Mouse (Mus musculus) liver, postnatal 0 days (tissue): ENCODE measurements around the gene Ovca2. TPM values are rescaled to one million over a fixed set of nuclear protein-coding genes. Genes with fewer than 3 reads are reported as not detected.
A peak's percentile ranks its signal among the peaks of the same experiment; 100 is the strongest.

Source experiments
- ATAC-seq: fragments of 200-750 bp; cut with Nextera tagmentation; 2 replicates; pipeline ENCODE4 v1.8.0; 2017; ENCODE audit warnings: mild to moderate bottlenecking, moderate library complexity
- DNase-seq: peaks from one replicate; pipeline ENCODE4 v3.0.0-alpha.2; 2016
- H3K27ac ChIP-seq: fragments of 300-500 bp; sonication (generic); 2 replicates; pipeline ENCODE4 v1.5.1; 2014; ENCODE audit warnings: antibody characterized with exemption, moderate library complexity, mild to moderate bottlenecking, low read depth
- H3K27me3 ChIP-seq: fragments of 300-500 bp; sonication (generic); 2 replicates; pipeline ENCODE4 v1.6.1; 2014; ENCODE audit warnings: low read length, control low read depth, mixed read lengths; ENCODE audit not compliant: insufficient read depth
- H3K36me3 ChIP-seq: fragments of 300-500 bp; sonication (generic); replicated peaks from 2 replicates; pipeline ENCODE4 v1.6.1; 2014; ENCODE audit warnings: mild to moderate bottlenecking, control low read depth, low read length, moderate library complexity, mixed read lengths; ENCODE audit not compliant: insufficient read depth
- H3K4me1 ChIP-seq: fragments of 300-500 bp; sonication (generic); 2 replicates; pipeline ENCODE4 v1.6.1; 2014; ENCODE audit warnings: antibody characterized with exemption, mild to moderate bottlenecking, control low read depth; ENCODE audit not compliant: insufficient read depth
- H3K4me2 ChIP-seq: fragments of 300-500 bp; sonication (generic); 2 replicates; pipeline ENCODE4 v1.6.1; 2014; ENCODE audit warnings: low read depth, mild to moderate bottlenecking, low read length, moderate library complexity, mixed read lengths
- H3K4me3 ChIP-seq: fragments of 300-500 bp; sonication (generic); 2 replicates; pipeline ENCODE4 v1.5.1; 2014; ENCODE audit warnings: low read depth, low read length
- H3K9ac ChIP-seq: fragments of 300-500 bp; sonication (generic); replicated peaks from 2 replicates; pipeline ENCODE4 v1.6.1; 2014; ENCODE audit warnings: mild to moderate bottlenecking, moderate library complexity
- H3K9me3 ChIP-seq: fragments of 300-500 bp; sonication (generic); 2 replicates; pipeline ENCODE4 v1.6.1; 2016; ENCODE audit warnings: mild to moderate bottlenecking, control low read depth, low read length, mixed read lengths
- CTCF ChIP-seq: sonication (generic); IDR thresholded peaks from 2 replicates; pipeline ENCODE4 v1.5.1; 2016; ENCODE audit warnings: antibody characterized with exemption, low read depth
- EP300 ChIP-seq: IDR thresholded peaks from 2 replicates; pipeline ENCODE4 v1.6.1; 2016; ENCODE audit warnings: antibody characterized with exemption, low read depth, mild to moderate bottlenecking
- WGBS: fragments of 180-500 bp; shearing (Covaris S2); extraction: QIAGEN DNeasy Blood & Tissue Kit; methylation state at CpG from one replicate; pipeline ENCODE4 v1.1.7; 2014; ENCODE audit not compliant: insufficient replicate concordance; 5-methylcytosine and 5-hydroxymethylcytosine counted together
- polyA plus RNA-seq: library from polyadenylated mRNA; unstranded; fragments of >200 nt; fragmentation: Nextera tagmentation; extraction: Ambion mirVana; gene quantifications from 2 replicates; pipeline ENCODE4 v1.2.1, GENCODE M21; 2015

Gene Ovca2
- polyA plus RNA-seq, 1 experiment from 2014 or later: 13.6 TPM

DNA sequence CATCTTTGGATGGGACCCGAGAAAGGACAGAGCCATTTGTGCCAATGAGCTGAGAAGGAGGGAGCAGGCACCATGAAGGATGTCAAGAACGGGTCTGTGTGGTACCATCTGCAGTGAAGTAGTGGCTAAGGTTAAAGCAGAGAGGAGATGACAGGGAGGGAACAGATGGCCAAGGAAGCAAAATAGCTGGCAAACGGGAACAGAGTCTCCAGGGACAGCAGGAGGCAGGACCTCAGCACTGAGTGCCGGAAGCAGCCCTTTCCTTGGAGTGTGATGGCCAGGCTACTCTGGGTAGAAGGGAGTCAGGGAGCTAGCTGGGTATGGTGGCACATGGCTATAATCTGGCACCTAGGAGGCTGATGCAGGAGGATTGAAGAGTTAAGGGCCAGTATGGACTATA, 20.2 kb upstream of the Ovca2 start:
- no peak overlapping the region for H3K27ac ChIP-seq
- WGBS: 66% methylated on average over 4 of the region's 4 CpGs
- TF ChIP-seq CTCF: no peak
- ATAC-seq: no peak
- peaks cover 34% of the 10 kb centered on the region for H3K27me3 ChIP-seq
- H3K9me3 ChIP-seq: no peaks in the 10 kb centered on the region
- DNase-seq: no peak
- no peak overlapping the region for H3K4me3 ChIP-seq
- no peaks in the 10 kb centered on the region for H3K36me3 ChIP-seq
- peaks cover 10% of the 10 kb centered on the region; the same call in 1 of the 2 replicates for H3K4me1 ChIP-seq
- H3K9ac ChIP-seq: no peak overlapping the region
- H3K4me2 ChIP-seq: no peak overlapping the region

DNA sequence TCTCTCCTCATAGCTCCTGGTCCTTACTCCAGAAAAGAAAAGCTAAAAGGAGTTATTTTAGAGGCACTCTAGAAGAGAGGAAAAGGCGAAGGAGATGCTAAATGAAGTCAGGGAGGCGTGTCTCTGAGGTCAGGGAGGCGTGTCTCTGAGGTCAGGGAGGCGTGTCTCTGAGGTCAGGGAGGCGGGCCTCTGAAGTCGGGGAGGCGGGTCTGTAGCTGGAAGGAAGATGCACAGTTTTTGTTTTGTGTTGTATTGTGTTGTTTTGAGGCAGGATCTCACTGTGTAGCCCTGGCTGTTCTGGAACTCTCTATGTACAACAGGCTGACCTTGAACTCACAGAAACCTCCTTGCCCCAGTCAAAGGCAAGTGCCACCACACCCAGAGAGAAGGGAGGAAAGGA, 19.3 kb upstream of the Ovca2 start:
- ATAC-seq: no peak
- H3K9me3 ChIP-seq: no peaks in the 10 kb centered on the region
- WGBS: 48% methylated on average over 7 of the region's 7 CpGs

GRCm38 (mm10) chr11:75196131-75196530, 17.5 kb upstream of the Ovca2 start:
- Histone ChIP-seq H3K27me3 (peaks cover 47% of the 10 kb centered on the region), H3K9ac (no peak overlapping the region), H3K4me2 (no peak overlapping the region), H3K36me3 (no peaks in the 10 kb centered on the region), H3K9me3 (no peaks in the 10 kb centered on the region), H3K4me1 (peaks cover 15% of the 10 kb centered on the region), H3K27ac (no peak overlapping the region), H3K4me3 (no peak overlapping the region)
- 64% methylated on average over 6 of the region's 6 CpGs for WGBS
- TF ChIP-seq EP300 (no peak), CTCF (no peak)
- no peak for DNase-seq
- no peak for ATAC-seq

More for the DNA sequence above, 19.3 kb upstream of the Ovca2 start:
- TF ChIP-seq EP300 (no peak), CTCF (no peak)
- Histone ChIP-seq H3K9ac (no peak overlapping the region), H3K4me3 (no peak overlapping the region), H3K27ac (no peak overlapping the region), H3K4me1 (peaks cover 15% of the 10 kb centered on the region), H3K36me3 (no peaks in the 10 kb centered on the region), H3K4me2 (no peak overlapping the region), H3K27me3 (peaks cover 42% of the 10 kb centered on the region)
- no peak for DNase-seq

- no peak overlapping the region for H3K9ac ChIP-seq
Observed at GRCm38 (mm10) chr11:75194850-75195461, 16.3 kb upstream of the Ovca2 start.

GRCm38 (mm10) chr11:75194121-75194849, 15.7 kb upstream of the Ovca2 start:
- Histone ChIP-seq H3K9ac (no peak overlapping the region), H3K4me3 (peak overlapping the region; percentile 56), H3K27ac (no peak overlapping the region), H3K36me3 (no peaks in the 10 kb centered on the region), H3K4me1 (peaks cover 25% of the 10 kb centered on the region), H3K4me2 (peak overlapping the region; percentile 76), H3K27me3 (peaks cover 47% of the 10 kb centered on the region), H3K9me3 (no peaks in the 10 kb centered on the region)
- 2% methylated on average over 52 of the region's 52 CpGs for WGBS
- no peak for DNase-seq
- ATAC-seq: no peak
- no peak for TF ChIP-seq CTCF
- no peak for TF ChIP-seq EP300

More at GRCm38 (mm10) chr11:75194850-75195461, 16.3 kb upstream of the Ovca2 start:
- H3K9me3 ChIP-seq: no peaks in the 10 kb centered on the region
- H3K27me3 ChIP-seq: peaks cover 47% of the 10 kb centered on the region
- H3K4me1 ChIP-seq: peaks cover 21% of the 10 kb centered on the region
- DNase-seq (peak; percentile 68), ATAC-seq (peak; percentile 6; the same call in 1 of the 2 replicates)
- peak overlapping the region; percentile 76 for H3K4me2 ChIP-seq
- H3K27ac ChIP-seq: no peak overlapping the region
- peak overlapping the region; percentile 56 for H3K4me3 ChIP-seq
- H3K36me3 ChIP-seq: no peaks in the 10 kb centered on the region
- TF ChIP-seq CTCF: peak; percentile 29
- no peak for TF ChIP-seq EP300
- WGBS: 1% methylated on average over 39 of the region's 39 CpGs

DNA sequence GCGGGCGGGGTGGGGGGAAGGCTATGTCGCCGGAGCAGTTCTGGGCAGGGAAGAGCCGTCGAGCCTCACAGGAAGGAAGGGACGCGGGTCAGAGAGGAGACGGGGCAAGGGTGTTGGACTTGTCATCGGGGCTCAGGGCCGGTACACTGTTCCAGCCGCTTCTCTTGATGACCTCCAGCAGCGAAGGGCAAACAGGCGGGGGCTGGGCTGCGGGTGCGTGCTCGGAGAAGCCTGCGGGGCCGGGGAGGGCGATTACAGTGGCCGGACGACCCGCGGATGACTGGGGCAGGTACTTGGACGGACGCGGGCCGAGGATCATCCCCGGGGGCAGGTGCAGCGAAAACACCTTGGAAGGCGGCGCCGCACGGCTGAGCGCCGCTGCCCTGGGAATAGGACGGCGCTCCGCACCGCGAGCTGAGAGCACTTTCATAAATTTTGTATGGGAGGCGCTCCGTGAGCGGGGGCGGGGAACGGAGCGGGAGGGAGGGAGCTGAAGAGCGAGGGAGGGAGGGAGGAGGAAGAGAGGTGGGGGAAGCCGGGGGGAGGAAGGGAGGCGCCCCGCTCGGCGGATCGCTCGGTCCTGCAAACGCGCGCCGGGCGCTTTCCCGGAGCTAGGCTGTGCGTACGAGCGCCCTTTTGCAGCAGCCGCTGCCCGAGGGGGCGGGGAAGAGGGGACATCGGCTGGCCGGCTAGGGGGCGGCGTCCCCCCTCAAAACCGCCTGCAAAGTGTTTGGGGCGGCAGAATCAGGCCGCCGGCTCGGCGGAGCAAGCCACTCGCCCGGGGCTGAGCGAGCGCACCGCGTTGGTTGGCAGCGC, 14.8 kb upstream of the Ovca2 start, which contains the start of gene Rtn4rl1:
Gene Rtn4rl1, plus strand, starts transcription at position 528 of the 816 bp plus-strand sequence.
- Histone ChIP-seq H3K9ac (peak within 1 kb of the TSS; percentile 27; the same call in 1 of the 2 replicates), H3K27me3 (peaks cover 47% of the 10 kb centered on the region), H3K9me3 (no peaks in the 10 kb centered on the region), H3K27ac (no peak within 1 kb of the TSS), H3K4me3 (peak within 1 kb of the TSS; percentile 56), H3K4me2 (peak within 1 kb of the TSS; percentile 76), H3K4me1 (peaks cover 29% of the 10 kb centered on the region), H3K36me3 (no peaks in the 10 kb centered on the region)
- TF ChIP-seq EP300 (no peak), CTCF (no peak)
- under 1% methylated on average over 71 of the region's 84 CpGs for WGBS
- ATAC-seq (peak; percentile 24; the same call in 1 of the 2 replicates), DNase-seq (peak; percentile 53)
